Mouse (Mus musculus) megakaryocyte, adult 5-6 weeks (primary cell): ENCODE measurements around the gene 2610528A11Rik. TPM values are rescaled to one million over a fixed set of nuclear protein-coding genes. Genes with fewer than 3 reads are reported as not detected.
"Not testable (repeated sequence)": the region's sequence is repeated elsewhere in the genome, so short reads cannot be mapped to it uniquely, and the experiment has no call there.

Experiments
- ATAC-seq: 2 replicates; pipeline ENCODE4 v1.8.0; 2016; ENCODE audit warnings: mild to moderate bottlenecking, inconsistent platforms; ENCODE audit not compliant: poor library complexity, severe bottlenecking
- total RNA-seq, 2 experiments: library from RNA; stranded (forward) in 1 of 2; stranded (reverse) in 1 of 2; fragments of 153-499, 151-499 nt in 1 of 2; fragments of 221-1000, 200-1000 nt in 1 of 2; gene quantifications; 2 replicates each; pipeline versions ENCODE4 v1.2.3 to v1.2.4; 2015 to 2017

Gene 2610528A11Rik
- total RNA-seq (2015) (1.1 TPM in 1 of 2 replicates, not detected in the other), total RNA-seq (2017) (0.55 and 1.0 TPM in 2 replicates)

DNA sequence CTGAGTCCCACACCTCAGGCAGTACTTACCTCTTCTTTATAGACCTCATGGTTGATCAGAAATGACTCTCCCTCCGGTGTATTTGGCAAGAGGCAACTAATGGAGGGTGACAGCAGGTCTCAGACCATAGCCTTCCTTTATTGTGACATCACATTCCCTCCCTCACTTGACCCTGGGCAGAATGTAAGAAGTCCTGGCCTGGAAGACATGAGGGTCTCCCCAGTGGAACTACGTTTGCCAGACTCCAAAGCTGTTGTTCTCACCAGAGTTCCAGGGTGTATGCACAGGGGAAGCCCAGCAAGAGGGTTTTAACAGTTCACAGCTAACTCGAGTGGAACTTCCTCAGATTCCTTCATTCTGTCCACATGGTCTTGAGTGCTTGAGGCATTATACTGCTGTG lies at the start of gene 2610528A11Rik:
TSS of gene 2610528A11Rik (minus strand) at position 101 of the 400 bp plus-strand sequence.
- ATAC-seq, result no peak

- ATAC-seq, result no peak
Measured at GRCm38 (mm10) chr14:37163277-37163956, 49.6 kb upstream of the 2610528A11Rik start.

DNA sequence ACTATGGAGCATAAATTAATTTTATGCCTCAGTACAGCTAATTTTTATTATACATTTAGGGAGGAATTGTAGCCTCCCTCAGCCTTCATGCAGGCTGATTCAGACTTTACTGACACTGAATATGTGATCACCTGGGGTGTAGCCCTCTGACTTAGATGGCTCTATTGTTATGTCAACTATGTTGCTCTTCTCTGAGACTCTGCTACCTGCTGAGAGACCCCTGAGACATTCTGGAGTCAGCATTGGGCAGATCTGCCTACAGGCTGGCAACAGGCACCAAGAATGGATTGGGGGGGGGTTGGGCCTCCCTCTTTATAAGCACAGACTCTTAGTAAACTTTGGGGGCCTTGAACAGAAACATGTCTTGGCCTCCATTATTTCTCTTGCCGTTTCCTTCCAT lies 40.6 kb upstream of the 2610528A11Rik start:
- no peak for ATAC-seq

DNA sequence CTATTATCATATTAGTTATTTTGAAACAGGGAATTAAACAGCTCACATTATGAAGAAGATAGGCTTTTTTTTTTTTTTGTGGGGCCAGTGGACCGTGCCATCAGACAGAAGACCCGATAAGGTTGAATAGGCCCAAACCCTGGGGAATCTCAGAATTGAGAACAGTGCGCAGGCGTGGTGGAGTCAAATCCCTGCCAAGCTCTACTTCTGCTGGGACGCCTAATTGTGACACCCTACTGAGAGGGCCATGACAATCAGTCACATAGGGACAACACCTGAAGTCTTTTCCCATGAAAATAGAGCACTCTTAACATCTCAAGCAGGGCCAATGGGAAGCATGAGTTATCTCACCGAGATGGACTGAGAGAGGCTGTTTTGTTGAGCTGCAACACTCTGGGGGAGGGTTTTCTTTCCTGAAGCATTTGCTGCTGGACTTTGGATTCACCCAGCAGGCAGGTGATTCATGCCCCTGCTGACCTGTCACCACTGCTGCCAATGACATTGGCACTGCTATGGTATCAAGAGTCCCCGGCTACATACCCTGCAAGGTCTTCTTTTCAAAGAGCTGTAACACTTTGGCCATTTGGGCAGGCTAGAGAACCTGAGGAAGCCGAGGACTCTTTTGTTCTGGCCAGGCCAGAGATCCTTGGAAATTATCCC lies 25.4 kb upstream of the 2610528A11Rik start:
- ATAC-seq, result no peak

GRCm38 (mm10) chr14:37137596-37137995 lies 23.8 kb upstream of the 2610528A11Rik start:
- ATAC-seq, result not testable (repeated sequence)

- no peak for ATAC-seq
Measured at GRCm38 (mm10) chr14:37136110-37136509, 22.3 kb upstream of the 2610528A11Rik start.

DNA sequence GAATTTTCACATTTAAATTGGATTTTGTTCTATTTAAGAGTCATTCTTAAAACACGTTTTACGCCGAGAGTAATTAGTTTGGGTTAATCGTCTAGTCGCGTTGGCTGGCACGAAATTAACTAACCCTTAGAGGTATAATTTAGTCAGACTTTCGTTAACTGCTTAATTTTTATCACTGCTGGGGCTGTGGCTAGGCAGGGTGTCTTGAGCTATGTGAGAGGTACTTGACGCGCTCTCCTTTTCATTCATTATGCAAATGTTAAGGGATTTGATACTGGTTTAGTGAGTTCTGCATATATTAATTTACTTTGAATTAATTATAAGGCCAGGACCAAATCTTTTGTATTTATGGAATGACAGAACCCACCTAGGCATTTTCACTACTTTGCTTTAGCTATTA lies 21.8 kb upstream of the 2610528A11Rik start:
- ATAC-seq, result no peak

- peak; percentile 95 for ATAC-seq
Measured at GRCm38 (mm10) chr14:37135127-37135593, 21.3 kb upstream of the 2610528A11Rik start, which contains the start of gene Ghitm. Ghitm (minus strand) TSS chr14:37135272.

GRCm38 (mm10) chr14:37134304-37135126 lies 20.7 kb upstream of the 2610528A11Rik start:
- ATAC-seq, result peak; percentile 51

GRCm38 (mm10) chr14:37127652-37128051 lies 13.8 kb upstream of the 2610528A11Rik start:
- peak; percentile 74 for ATAC-seq

- ATAC-seq, result no peak
Measured at GRCm38 (mm10) chr14:37119233-37119632, 5.4 kb upstream of the 2610528A11Rik start.

DNA sequence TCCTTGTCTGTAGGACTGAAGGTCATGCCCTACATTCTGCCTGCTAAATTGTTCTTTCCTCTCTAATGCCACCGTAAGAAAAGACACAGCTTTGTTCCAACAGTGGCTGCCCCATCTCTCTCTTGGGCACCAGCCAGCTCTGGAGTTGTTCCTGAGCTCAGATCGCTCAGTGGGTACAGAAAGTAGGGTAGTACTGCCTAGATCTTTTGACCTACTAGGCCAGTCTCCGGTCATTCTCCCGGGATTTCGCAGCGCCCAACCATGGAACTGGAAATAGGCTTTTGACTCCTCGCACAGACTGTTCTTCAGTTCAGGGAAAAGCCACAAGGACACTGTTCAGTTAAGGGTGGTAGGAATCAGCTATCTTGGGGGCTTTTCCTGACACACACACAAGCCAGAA lies 891 bp downstream of the 2610528A11Rik start:
- ATAC-seq, result no peak

- ATAC-seq, result no peak
Measured at GRCm38 (mm10) chr14:37111371-37111770, 2.5 kb downstream of the 2610528A11Rik start.

DNA sequence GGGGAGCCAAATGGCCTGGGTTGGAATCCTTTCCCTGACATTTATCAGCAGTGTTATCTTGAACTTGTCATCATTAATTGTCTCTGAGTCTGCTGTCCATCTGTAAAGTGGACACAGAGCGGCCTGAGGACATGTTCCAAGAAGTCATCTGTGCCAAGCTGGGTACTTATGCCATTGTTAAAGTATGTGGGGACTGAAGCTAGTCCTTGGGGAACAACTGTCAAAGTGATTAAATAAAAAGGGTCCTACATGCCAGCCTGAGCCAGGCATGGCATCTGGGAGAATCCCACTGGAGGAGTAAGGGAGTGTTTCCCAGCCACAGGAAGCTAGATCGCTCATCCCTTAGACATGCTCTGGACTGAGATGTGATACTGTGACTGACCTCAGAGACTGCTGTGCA lies 3.4 kb downstream of the 2610528A11Rik start:
- no peak for ATAC-seq

DNA sequence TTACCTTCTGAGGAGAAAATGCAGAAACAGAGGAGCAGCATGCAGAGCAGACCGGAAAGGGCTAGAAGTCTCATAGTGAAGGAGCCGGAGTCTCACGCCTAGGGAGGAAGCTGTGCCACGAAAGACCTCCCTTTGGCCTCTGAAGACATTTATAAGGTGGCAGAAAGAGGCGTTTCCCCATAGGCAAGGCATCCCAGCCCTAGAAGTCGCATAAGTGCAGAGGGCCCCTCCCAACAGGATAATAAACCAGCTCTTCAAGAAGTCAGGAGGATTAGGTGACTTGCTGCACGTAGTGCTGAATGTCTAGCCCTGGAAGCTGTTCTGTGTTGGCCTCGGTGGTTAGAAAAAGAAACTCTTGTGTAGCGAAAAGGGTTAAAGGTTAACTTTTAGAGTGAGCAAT lies 3.8 kb downstream of the 2610528A11Rik start:
- ATAC-seq, result no peak

DNA sequence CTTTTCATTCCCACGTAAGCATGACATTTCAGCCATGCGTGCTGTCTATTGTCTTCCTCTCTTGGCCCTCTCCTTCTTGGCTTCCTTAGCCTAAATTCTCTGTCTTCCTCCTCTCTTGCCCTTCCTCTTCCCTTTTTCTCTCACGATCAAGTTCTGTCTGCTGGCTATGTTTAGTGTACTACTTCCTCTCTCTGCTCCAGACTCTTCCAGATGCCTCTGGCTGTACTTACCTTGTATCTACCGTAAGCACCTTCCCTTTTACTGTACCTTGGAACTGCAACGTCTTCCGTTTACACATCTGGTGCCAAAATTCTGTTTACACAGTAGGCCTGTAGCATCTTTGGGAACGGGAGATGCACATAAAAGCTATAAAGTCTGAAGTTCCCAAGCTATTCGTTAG lies 4.4 kb downstream of the 2610528A11Rik start:
- ATAC-seq, result peak; percentile 33

- ATAC-seq, result no peak
Measured at GRCm38 (mm10) chr14:37105846-37106245, 8.0 kb downstream of the 2610528A11Rik start.

DNA sequence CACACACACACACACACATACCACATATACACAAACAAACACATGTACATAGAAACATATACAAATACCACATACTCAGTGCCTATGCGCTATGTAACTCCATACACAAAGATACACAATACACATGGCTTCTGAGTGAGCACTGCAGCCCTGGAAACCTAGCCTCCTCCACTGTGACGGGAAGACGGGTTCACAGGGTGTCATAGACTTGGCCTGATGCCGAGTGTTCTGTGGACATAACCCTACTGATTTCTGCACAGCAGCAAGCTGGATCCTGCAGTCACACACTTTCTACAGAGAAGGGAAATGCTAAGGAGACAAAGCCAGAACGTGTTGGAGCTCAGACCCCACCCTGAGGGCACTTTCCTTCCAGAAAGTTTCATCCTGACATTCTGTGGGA lies 9.1 kb downstream of the 2610528A11Rik start:
- ATAC-seq, result no peak

DNA sequence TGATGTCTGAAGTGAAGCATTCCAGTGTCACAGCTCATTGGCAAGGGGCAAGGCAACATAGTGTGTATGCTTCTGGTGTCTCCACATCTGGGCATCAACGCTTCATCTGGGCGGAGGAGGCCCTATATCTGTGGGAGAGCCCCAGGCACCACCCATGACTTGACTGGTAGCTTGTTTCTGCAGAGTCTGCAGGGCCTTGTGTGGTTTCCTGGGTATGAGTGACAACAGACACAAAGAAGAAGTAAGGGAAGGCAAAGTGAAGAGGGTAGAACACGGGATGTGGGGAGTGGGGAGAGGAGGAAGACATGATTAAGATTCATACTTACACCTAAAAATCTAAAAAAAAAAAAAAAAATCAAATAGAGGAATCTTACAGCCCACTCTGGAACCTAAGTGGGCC lies 11.3 kb downstream of the 2610528A11Rik start:
- ATAC-seq, result no peak

DNA sequence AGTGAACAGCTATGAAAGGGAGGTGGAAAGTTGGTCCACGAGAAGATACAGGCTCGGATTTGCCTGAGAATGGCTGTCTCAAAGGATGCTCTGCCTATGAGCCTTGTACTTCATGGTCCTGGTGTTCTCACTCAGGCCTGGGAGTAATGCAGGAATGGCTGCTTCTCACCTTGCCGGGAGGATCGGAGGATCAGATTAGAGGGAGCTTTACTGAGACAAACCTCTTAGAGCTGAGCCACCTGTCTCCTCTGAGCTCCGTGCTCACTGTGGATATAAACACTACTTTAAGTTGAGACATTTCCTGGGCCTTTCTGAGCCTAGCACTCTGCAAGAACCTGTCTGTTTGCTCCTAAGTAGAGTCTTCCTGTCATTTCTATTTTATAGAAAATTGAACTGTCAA lies 12.3 kb downstream of the 2610528A11Rik start:
- ATAC-seq, result no peak

GRCm38 (mm10) chr14:37097956-37098530 lies 15.8 kb downstream of the 2610528A11Rik start, which contains the start of gene Cdhr1:
Cdhr1 (minus strand) TSS chr14:37098347.
- no peak for ATAC-seq
